Mouse (Mus musculus) urinary bladder, adult 2 months (tissue): ENCODE measurements around the gene Psmd9. TPM values are rescaled to one million over a fixed set of nuclear protein-coding genes. Genes with fewer than 3 reads are reported as not detected.

Source experiments
- DNase-seq: peaks from one replicate; pipeline ENCODE4 v3.0.0; 2022; ENCODE audit warnings: low spot score
- polyA plus RNA-seq: library from polyadenylated mRNA; depleted of rRNA; stranded (reverse); fragments of >200 nt; gene quantifications from 2 replicates; pipeline ENCODE4 v1.2.3, GENCODE M21; 2012; rRNA removed

Gene Psmd9
- 24.8 and 26.7 TPM in 2 replicates for polyA plus RNA-seq

- DNase-seq, result no peak
Observed at GRCm38 (mm10) chr5:123169284-123169683, at the start of gene Psmd9. TSS of gene Psmd9 (plus strand) at chr5:123169413.

- no peak for DNase-seq
Observed at GRCm38 (mm10) chr5:123120624-123121215, 48.5 kb upstream of the Psmd9 start.

GRCm38 (mm10) chr5:123122181-123122580 is 47.0 kb upstream of the Psmd9 start:
- no peak for DNase-seq

- no peak for DNase-seq
Observed at GRCm38 (mm10) chr5:123125105-123125504, 44.1 kb upstream of the Psmd9 start.

- DNase-seq, result no peak
Observed at GRCm38 (mm10) chr5:123125638-123126406, 43.4 kb upstream of the Psmd9 start.

- no peak for DNase-seq
Observed at GRCm38 (mm10) chr5:123127031-123127430, 42.2 kb upstream of the Psmd9 start.

- DNase-seq, result no peak
Observed at GRCm38 (mm10) chr5:123128426-123129169, 40.6 kb upstream of the Psmd9 start.

GRCm38 (mm10) chr5:123129170-123129757 is 39.9 kb upstream of the Psmd9 start:
- no peak for DNase-seq

- DNase-seq, result no peak
Observed at GRCm38 (mm10) chr5:123130030-123130813, 39.0 kb upstream of the Psmd9 start.

- no peak for DNase-seq
Observed at GRCm38 (mm10) chr5:123130814-123131148, 38.4 kb upstream of the Psmd9 start.

GRCm38 (mm10) chr5:123132308-123133071 is 36.7 kb upstream of the Psmd9 start, which contains the start of gene Rhof:
TSS of gene Rhof (minus strand) at chr5:123132692.
- DNase-seq, result peak; percentile 76

- DNase-seq, result peak; percentile 80
Observed at GRCm38 (mm10) chr5:123133083-123133783, 36.0 kb upstream of the Psmd9 start.

GRCm38 (mm10) chr5:123133784-123134143 is 35.4 kb upstream of the Psmd9 start:
- DNase-seq, result no peak

- no peak for DNase-seq
Observed at GRCm38 (mm10) chr5:123134186-123134874, 34.9 kb upstream of the Psmd9 start.

- DNase-seq, result no peak
Observed at GRCm38 (mm10) chr5:123134875-123135382, 34.3 kb upstream of the Psmd9 start.

- peak; percentile 79 for DNase-seq
Observed at GRCm38 (mm10) chr5:123135471-123136360, 33.5 kb upstream of the Psmd9 start.

- DNase-seq, result peak; percentile 81
Observed at GRCm38 (mm10) chr5:123136361-123137043, 32.7 kb upstream of the Psmd9 start.
